Comparison of ENCODE assay signal across 13 mouse cellular contexts in genomic region chr6:29759012-29759679, GRCm38 (mm10). TPM values are rescaled to one million over a fixed set of nuclear protein-coding genes. Genes with fewer than 3 reads are reported as not detected.
DNase-seq lines count a peak whose midpoint lies in the region; ATAC-seq and TF ChIP-seq lines count a peak whose summit lies in the region.
"Had no signal": no experiment of that assay in that cellular context is flagged by ENCODE, and none has a peak within 500 bp of the region (broad histone marks: within the 10 kb centered on the region; RNA-seq: fewer than 3 reads in every experiment).

No protein-coding gene starts in this region.

- no peaks in the 10 kb centered on the region for H3K9me3 ChIP-seq in forebrain, embryonic 13.5 days (replicated peaks)
- H3K9me3 ChIP-seq in forebrain, embryonic 15.5 days, result no peaks in the 10 kb centered on the region
- no peaks in the 10 kb centered on the region for H3K9me3 ChIP-seq in lung, embryonic 14.5 days (ENCODE audit: low read depth, low read length)
- H3K9me3 ChIP-seq in kidney, postnatal 0 days (replicated peaks; ENCODE audit: low read length), result no peaks in the 10 kb centered on the region
- H3K9me3 ChIP-seq: embryonic facial prominence, embryonic 10.5 days; embryonic facial prominence, embryonic 15.5 days; heart, embryonic 15.5 days had no signal

- H3K27me3 ChIP-seq in forebrain, embryonic 13.5 days, result no peaks in the 10 kb centered on the region
- H3K27me3 ChIP-seq in forebrain, embryonic 15.5 days, result no peaks in the 10 kb centered on the region
- no peaks in the 10 kb centered on the region for H3K27me3 ChIP-seq in kidney, adult 2 months (replicated peaks; ENCODE audit: control insufficient read depth, insufficient read depth, low read length)
- no peaks in the 10 kb centered on the region for H3K27me3 ChIP-seq in lung, embryonic 14.5 days (ENCODE audit: insufficient read depth, low read length)
- H3K27me3 ChIP-seq in kidney, postnatal 0 days (ENCODE audit: insufficient read depth, low read length), result no peaks in the 10 kb centered on the region
- H3K27me3 ChIP-seq: CH12.LX; embryonic facial prominence, embryonic 15.5 days; heart, embryonic 15.5 days; Patski had no signal

- no peaks in the 10 kb centered on the region for H3K4me1 ChIP-seq in forebrain, embryonic 13.5 days
- H3K4me1 ChIP-seq in forebrain, embryonic 15.5 days, result 0 out of 2 replicates have a peak, but pooled peaks cover 3% of the 10 kb centered on the region
- H3K4me1 ChIP-seq in kidney, adult 2 months (ENCODE audit: control insufficient read depth, insufficient read depth, low read length), result peaks cover 9% of the 10 kb centered on the region; the same call in 1 of the 2 replicates
- H3K4me1 ChIP-seq in lung, embryonic 14.5 days (ENCODE audit: insufficient read depth), result no peaks in the 10 kb centered on the region
- no peaks in the 10 kb centered on the region for H3K4me1 ChIP-seq in kidney, postnatal 0 days (replicated peaks; ENCODE audit: insufficient read depth, low read length)
- H3K4me1 ChIP-seq: embryonic facial prominence, embryonic 10.5 days; heart, embryonic 15.5 days had no signal

- WGBS in forebrain, embryonic 13.5 days, result 86% methylated on average over 13 of the region's 13 CpGs
- whole genome bisulfite sequencing in forebrain, embryonic 15.5 days, result 87% methylated on average over 13 of the region's 13 CpGs
- 60% methylated on average over 13 of the region's 13 CpGs for WGBS in kidney, adult 2 months
- 83% methylated on average over 13 of the region's 13 CpGs for WGBS in lung, embryonic 14.5 days
- 81% methylated on average over 13 of the region's 13 CpGs for WGBS in kidney, postnatal 0 days

- H3K4me2 ChIP-seq in forebrain, embryonic 13.5 days, result no peak overlapping the region
- no peak overlapping the region for H3K4me2 ChIP-seq in forebrain, embryonic 15.5 days (replicated peaks)
- H3K4me2 ChIP-seq in lung, embryonic 14.5 days, result no peak overlapping the region
- H3K4me2 ChIP-seq in kidney, postnatal 0 days (ENCODE audit: low read length), result no peak overlapping the region
- H3K4me2 ChIP-seq: embryonic facial prominence, embryonic 15.5 days; heart, embryonic 15.5 days had no signal

- no peak overlapping the region for H3K27ac ChIP-seq in forebrain, embryonic 13.5 days
- H3K27ac ChIP-seq in forebrain, embryonic 15.5 days (replicated peaks), result no peak overlapping the region
- peak overlapping the region; percentile 63 for H3K27ac ChIP-seq in kidney, adult 2 months (ENCODE audit: insufficient read depth, low read depth, low read length)
- H3K27ac ChIP-seq in lung, embryonic 14.5 days (ENCODE audit: low read depth), result no peak overlapping the region
- H3K27ac ChIP-seq in kidney, postnatal 0 days, result no peak overlapping the region
- H3K27ac ChIP-seq: embryonic facial prominence, embryonic 10.5 days; embryonic facial prominence, embryonic 15.5 days; heart, embryonic 15.5 days had no signal

- H3K36me3 ChIP-seq in forebrain, embryonic 13.5 days (ENCODE audit: poor library complexity, severe bottlenecking), result peaks cover 58% of the 10 kb centered on the region
- H3K36me3 ChIP-seq in forebrain, embryonic 15.5 days, result no peaks in the 10 kb centered on the region
- H3K36me3 ChIP-seq in kidney, adult 2 months (ENCODE audit: control insufficient read depth, insufficient read depth, low read length), result no peaks in the 10 kb centered on the region
- peaks cover 62% of the 10 kb centered on the region for H3K36me3 ChIP-seq in lung, embryonic 14.5 days (ENCODE audit: insufficient read depth)
- peaks cover 41% of the 10 kb centered on the region for H3K36me3 ChIP-seq in kidney, postnatal 0 days (ENCODE audit: insufficient read depth, low read length)

- TF ChIP-seq POLR2A in kidney, adult 2 months (IDR thresholded peaks at IDR 0.05; ENCODE audit: low read depth, low read length), result no peak

- H3K9ac ChIP-seq in forebrain, embryonic 13.5 days, result peak overlapping the region; percentile 1; the same call in 1 of the 2 replicates
- H3K9ac ChIP-seq in forebrain, embryonic 15.5 days (replicated peaks), result no peak overlapping the region
- no peak overlapping the region for H3K9ac ChIP-seq in lung, embryonic 14.5 days
- H3K9ac ChIP-seq in kidney, postnatal 0 days (ENCODE audit: low read depth, low read length), result no peak overlapping the region
- H3K9ac ChIP-seq: embryonic facial prominence, embryonic 15.5 days; heart, embryonic 15.5 days had no signal

- H3K4me3 ChIP-seq in forebrain, embryonic 13.5 days, result no peak overlapping the region
- H3K4me3 ChIP-seq in forebrain, embryonic 15.5 days, result no peak overlapping the region
- no peak overlapping the region for H3K4me3 ChIP-seq in kidney, adult 2 months (ENCODE audit: insufficient read depth, low read depth, low read length)
- H3K4me3 ChIP-seq in lung, embryonic 14.5 days (ENCODE audit: low read depth, low read length), result no peak overlapping the region
- no peak overlapping the region for H3K4me3 ChIP-seq in kidney, postnatal 0 days (replicated peaks; ENCODE audit: low read depth, low read length)
- H3K4me3 ChIP-seq: embryonic facial prominence, embryonic 10.5 days; embryonic facial prominence, embryonic 15.5 days; heart, embryonic 15.5 days had no signal

- 0 out of 2 replicates have a peak, but pooled peaks have one; percentile 5 for ATAC-seq in forebrain, embryonic 13.5 days
- no peak for ATAC-seq in forebrain, embryonic 15.5 days (replicated peaks)
- ATAC-seq in lung, embryonic 14.5 days (ENCODE audit: insufficient read depth), result peak; percentile 29; the same call in 1 of the 2 replicates
- peak; percentile 65 for ATAC-seq in kidney, postnatal 0 days (replicated peaks; ENCODE audit: low FRiP score, low read depth)
- ATAC-seq: Patski had no signal

- TF ChIP-seq CTCF in kidney, adult 2 months (conservative IDR thresholded peaks at IDR 0.05; ENCODE audit: insufficient read depth, insufficient read length, low read depth, low read length), result no peak
- TF ChIP-seq CTCF in lung, embryonic 14.5 days (IDR thresholded peaks at IDR 0.05; ENCODE audit: low read depth), result no peak
- no peak for TF ChIP-seq CTCF in kidney, postnatal 0 days (IDR thresholded peaks at IDR 0.05; ENCODE audit: low read depth)

- peak; percentile 45 for DNase-seq in kidney, adult 2 months
- DNase-seq in kidney, postnatal 10 days, result no peak
- no peak for DNase-seq in lung, embryonic 14.5 days
- DNase-seq in lung, postnatal 25 days (ENCODE audit: low spot score), result no peak
- DNase-seq in kidney, postnatal 0 days (ENCODE audit: low spot score), result no peak
- no peak for DNase-seq in right cerebral cortex, adult 2 months (ENCODE audit: low spot score in 2 of 2)

RNA-seq across cellular contexts. Expression of gene Ahcyl2, which starts 8.7 kb away (rescaled TPM):
- 11.1 and 12.3 TPM in 2 replicates for polyA plus RNA-seq in forebrain, embryonic 13.5 days (2015; fragmentation: Nextera tagmentation; extraction: Ambion mirVana)
- 12.9 and 13.0 TPM in 2 replicates for polyA plus RNA-seq in forebrain, embryonic 15.5 days (2015; fragmentation: Nextera tagmentation; extraction: Ambion mirVana)
- 107 and 122 TPM in 2 replicates for polyA plus RNA-seq in kidney, adult 2 months (2012; rRNA removed)
- polyA plus RNA-seq in lung, embryonic 14.5 days (2014; fragmentation: Nextera tagmentation; extraction: Ambion mirVana), result 10.1 and 12.4 TPM in 2 replicates
- 18.5 and 18.7 TPM in 2 replicates for polyA plus RNA-seq in kidney, postnatal 0 days (2015; fragmentation: Nextera tagmentation; extraction: Ambion mirVana)

RNA-seq across cellular contexts. Expression of gene Smo, which starts 23.8 kb away (rescaled TPM):
- 20.5 and 21.1 TPM in 2 replicates for polyA plus RNA-seq in forebrain, embryonic 13.5 days (2015; fragmentation: Nextera tagmentation; extraction: Ambion mirVana)
- 14.4 and 16.3 TPM in 2 replicates for polyA plus RNA-seq in forebrain, embryonic 15.5 days (2015; fragmentation: Nextera tagmentation; extraction: Ambion mirVana)
- polyA plus RNA-seq in kidney, adult 2 months (2012; rRNA removed), result 53.4 and 59.5 TPM in 2 replicates
- polyA plus RNA-seq in lung, embryonic 14.5 days (2014; fragmentation: Nextera tagmentation; extraction: Ambion mirVana), result 60.9 and 69.1 TPM in 2 replicates
- polyA plus RNA-seq in kidney, postnatal 0 days (2015; fragmentation: Nextera tagmentation; extraction: Ambion mirVana), result 26.4 and 27.5 TPM in 2 replicates
